Mouse (Mus musculus) MEL (cell line): ENCODE results near the gene Mroh2a.

Experiments used
- CHD1 ChIP-seq: IDR thresholded peaks from 2 replicates; pipeline ENCODE4 v1.6.1; 2012; ENCODE audit warnings: low read depth, mild to moderate bottlenecking, inconsistent platforms, low read length, improper control_type of control experiment
- CHD2 ChIP-seq: IDR thresholded peaks from 2 replicates; pipeline ENCODE4 v1.6.1; 2011; ENCODE audit warnings: low read length, improper control_type of control experiment
- E2F4 ChIP-seq: IDR thresholded peaks from 2 replicates; pipeline ENCODE4 v1.6.1; 2011; ENCODE audit warnings: low read depth, low read length, improper control_type of control experiment, borderline replicate concordance
- ELF1 ChIP-seq: IDR thresholded peaks from 2 replicates; pipeline ENCODE4 v1.6.1; 2014; ENCODE audit warnings: low read depth, mild to moderate bottlenecking, inconsistent platforms, low read length, improper control_type of control experiment, moderate library complexity
- GATA1 ChIP-seq: IDR thresholded peaks from 2 replicates; pipeline ENCODE4 v1.6.1; 2011; ENCODE audit warnings: low read depth, low read length, improper control_type of control experiment
- KAT2A ChIP-seq: conservative IDR thresholded peaks from 2 replicates; pipeline ENCODE4 v1.6.1; 2012; ENCODE audit warnings: low read depth, low read length, improper control_type of control experiment, inconsistent platforms
- MAX ChIP-seq: IDR thresholded peaks from 2 replicates; pipeline ENCODE4 v1.6.1; 2011; ENCODE audit warnings: low read length, improper control_type of control experiment
- POLR2A ChIP-seq, 2 experiments: IDR thresholded peaks; 2 replicates each; pipeline ENCODE4 v1.6.1; 2011 to 2012; ENCODE audit warnings: low read length in 2 of 2, mild to moderate bottlenecking in 2 of 2, control low read depth in 1 of 2, improper control_type of control experiment in 1 of 2, low read depth in 1 of 2, moderate library complexity in 1 of 2; ENCODE audit not compliant: control insufficient read depth in 1 of 2, insufficient read depth in 1 of 2, poor library complexity in 1 of 2
- RCOR1 ChIP-seq: IDR thresholded peaks from 2 replicates; pipeline ENCODE4 v1.6.1; 2012; ENCODE audit warnings: low read depth, mild to moderate bottlenecking, inconsistent platforms, low read length, improper control_type of control experiment
- SIN3A ChIP-seq: IDR thresholded peaks from 2 replicates; pipeline ENCODE4 v1.6.1; 2012; ENCODE audit warnings: low read length, improper control_type of control experiment, inconsistent platforms
- TAL1 ChIP-seq: IDR thresholded peaks from 2 replicates; pipeline ENCODE4 v1.6.1; 2012; ENCODE audit warnings: mild to moderate bottlenecking, inconsistent platforms, low read length, moderate library complexity, mixed read lengths
- USF1 ChIP-seq: IDR thresholded peaks from 2 replicates; pipeline ENCODE4 v1.6.1; 2014; ENCODE audit warnings: low read depth, mild to moderate bottlenecking, inconsistent platforms, low read length, improper control_type of control experiment, moderate library complexity

GRCm38 (mm10) chr1:88234248-88234610, 7.4 kb downstream of the Mroh2a start:
- TF ChIP-seq POLR2A (IDR thresholded peaks at IDR 0.05; ENCODE audit: control insufficient read depth in 1 of 2, insufficient read depth in 1 of 2, low read depth in 1 of 2, low read length in 2 of 2, poor library complexity in 1 of 2) (no peak), E2F4 (no peak), USF1 (no peak), TAL1 (no peak), GATA1 (no peak), CHD2 (no peak), KAT2A (no peak), RCOR1 (no peak), ELF1 (no peak), CHD1 (no peak), SIN3A (no peak), MAX (no peak)
